Mouse (Mus musculus): ENCODE data around the gene Mrpl2.

Gene Mrpl2

GRCm38 (mm10) chr17:46673850-46674529, 28.0 kb downstream of the Mrpl2 start, which contains the start of gene Rrp36:
Rrp36 (minus strand) TSS chr17:46674352.
- peak; percentile 91 for DNase-seq

- DNase-seq = no peak
Measured at GRCm38 (mm10) chr17:46674530-46675283, 28.7 kb downstream of the Mrpl2 start.

- DNase-seq = peak in 1 of 2 experiments; percentile 44
Measured at GRCm38 (mm10) chr17:46678416-46678815, 32.4 kb downstream of the Mrpl2 start, which contains the start of gene Mea1. Mea1 (plus strand) TSS chr17:46678793.

- no peak for DNase-seq
Measured at GRCm38 (mm10) chr17:46678911-46679310, 32.9 kb downstream of the Mrpl2 start.

- DNase-seq = peak; percentile 76 to 86
Measured at GRCm38 (mm10) chr17:46679843-46680759, 34.1 kb downstream of the Mrpl2 start.

- DNase-seq = peak; percentile 99
Measured at GRCm38 (mm10) chr17:46680760-46681373, 34.8 kb downstream of the Mrpl2 start, which contains the start of gene Klhdc3. Klhdc3 (minus strand) TSS chr17:46680914.

GRCm38 (mm10) chr17:46681466-46682118, 35.6 kb downstream of the Mrpl2 start:
- peak in 1 of 2 experiments; percentile 39 for DNase-seq

- DNase-seq = no peak
Measured at GRCm38 (mm10) chr17:46682654-46683389, 36.8 kb downstream of the Mrpl2 start.

GRCm38 (mm10) chr17:46685913-46686312, 39.9 kb downstream of the Mrpl2 start:
- no peak for DNase-seq

- no peak for DNase-seq
Measured at GRCm38 (mm10) chr17:46690665-46691064, 44.6 kb downstream of the Mrpl2 start.

- DNase-seq = no peak
Measured at GRCm38 (mm10) chr17:46691390-46691789, 45.4 kb downstream of the Mrpl2 start.

GRCm38 (mm10) chr17:46694517-46695063, 48.6 kb downstream of the Mrpl2 start:
- DNase-seq = no peak

GRCm38 (mm10) chr17:46698515-46698914, 52.5 kb downstream of the Mrpl2 start:
- DNase-seq = no peak

GRCm38 (mm10) chr17:46699245-46699644, 53.2 kb downstream of the Mrpl2 start:
- no peak for DNase-seq
